Mouse (Mus musculus) bone marrow macrophage, adult 2 months (primary cell): Measurements from ENCODE around the gene Fkbp8. TPM values are rescaled to one million over a fixed set of nuclear protein-coding genes. Genes with fewer than 3 reads are reported as not detected.

Experiments used
- H3K27ac ChIP-seq: 2 replicates; pipeline ENCODE4 v1.5.1; 2012; ENCODE audit warnings: low read depth, low read length; ENCODE audit not compliant: insufficient read depth
- H3K4me1 ChIP-seq: 2 replicates; pipeline ENCODE4 v1.6.1; 2012; ENCODE audit warnings: low read length; ENCODE audit not compliant: control insufficient read depth, insufficient read depth
- H3K4me3 ChIP-seq: 2 replicates; pipeline ENCODE4 v1.5.1; 2012; ENCODE audit warnings: mild to moderate bottlenecking, low read length, moderate library complexity; ENCODE audit not compliant: insufficient read depth
- CTCF ChIP-seq: IDR thresholded peaks from 2 replicates; pipeline ENCODE4 v1.5.1; 2012; ENCODE audit warnings: low read depth, mild to moderate bottlenecking, low read length, moderate library complexity
- POLR2A ChIP-seq: IDR thresholded peaks from 2 replicates; pipeline ENCODE4 v1.6.1; 2012; ENCODE audit warnings: mild to moderate bottlenecking, low read depth, low read length, borderline replicate concordance
- polyA plus RNA-seq: library from polyadenylated mRNA; stranded (reverse); fragments of >200 nt; gene quantifications from 2 replicates; pipeline ENCODE4 v1.2.4, GENCODE M21; 2012; ENCODE audit not compliant: missing spikeins, insufficient read depth, insufficient read length

Fkbp8 gene
- polyA plus RNA-seq, 1 experiment = 163 TPM

DNA sequence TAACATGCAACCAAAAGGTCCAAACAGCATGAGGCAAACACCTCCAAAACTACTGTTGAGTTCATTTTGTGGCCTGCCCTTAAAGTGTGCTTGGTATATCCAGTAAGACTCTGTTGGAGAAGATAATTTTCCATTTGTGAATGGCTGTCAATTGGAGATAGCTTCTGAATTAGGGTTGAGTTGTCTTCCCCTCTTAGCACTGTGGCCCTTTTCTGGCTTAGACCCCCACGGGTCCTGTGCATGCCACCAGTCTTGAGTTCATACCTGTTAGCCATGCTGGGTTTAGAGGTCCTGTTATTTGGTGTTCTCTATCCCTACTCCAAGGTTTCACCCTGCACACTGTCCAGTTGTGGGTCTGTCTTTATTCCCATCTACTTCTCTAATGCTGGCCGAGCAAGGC, 15.8 kb upstream of the Fkbp8 start:
- H3K27ac ChIP-seq = peak overlapping the region; percentile 94
- peaks cover 23% of the 10 kb centered on the region for H3K4me1 ChIP-seq
- peak overlapping the region; percentile 97 for H3K4me3 ChIP-seq
- TF ChIP-seq CTCF = no peak
- TF ChIP-seq POLR2A = no peak

- Histone ChIP-seq H3K4me1 (peaks cover 23% of the 10 kb centered on the region), H3K27ac (peak overlapping the region; percentile 94)
Observed at GRCm38 (mm10) chr8:70512253-70512903, 15.1 kb upstream of the Fkbp8 start.

GRCm38 (mm10) chr8:70513441-70513840, 14.1 kb upstream of the Fkbp8 start:
- no peak for TF ChIP-seq POLR2A
- TF ChIP-seq CTCF = no peak
- Histone ChIP-seq H3K27ac (no peak overlapping the region), H3K4me3 (no peak overlapping the region), H3K4me1 (peaks cover 23% of the 10 kb centered on the region)

More at GRCm38 (mm10) chr8:70512253-70512903, 15.1 kb upstream of the Fkbp8 start:
- H3K4me3 ChIP-seq = peak overlapping the region; percentile 97; the same call in 1 of the 2 replicates
- TF ChIP-seq POLR2A (no peak), CTCF (no peak)

DNA sequence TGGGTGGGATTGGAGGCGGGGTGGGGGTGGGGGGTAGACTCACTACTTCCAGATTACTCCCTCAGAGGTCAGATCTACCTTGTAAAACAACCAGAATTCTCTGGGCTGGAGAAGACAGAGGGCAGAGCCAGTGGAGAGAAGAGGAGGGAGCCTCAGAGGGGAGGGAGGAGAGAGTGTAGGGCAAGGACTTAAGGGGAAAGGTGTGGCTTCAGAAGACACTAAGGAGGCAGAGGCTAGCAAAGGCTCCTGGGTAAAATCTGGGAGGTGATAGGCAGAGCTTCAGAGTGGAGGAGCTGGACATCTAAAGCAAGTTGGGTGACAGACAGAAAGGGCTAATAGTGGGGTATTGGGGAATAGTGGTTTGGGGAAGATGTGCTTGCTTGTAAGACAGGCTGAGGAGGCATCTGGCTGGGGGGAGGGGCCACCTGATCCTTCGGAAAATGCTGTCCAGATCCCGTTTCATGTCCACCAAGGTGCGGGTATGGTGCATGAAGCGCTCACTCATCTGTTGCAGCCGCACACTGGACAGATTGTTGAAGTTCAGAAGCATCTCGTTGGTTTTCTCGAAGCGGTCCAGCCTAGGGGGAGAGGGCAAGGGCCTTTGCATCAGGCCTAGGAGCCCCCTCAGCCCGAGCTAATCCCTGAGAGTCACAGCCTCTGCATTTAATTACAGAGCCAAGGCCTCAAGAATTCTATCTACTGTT, 9.4 kb upstream of the Fkbp8 start:
- TF ChIP-seq POLR2A = no peak
- no peak for TF ChIP-seq CTCF
- H3K4me1 ChIP-seq = peaks cover 16% of the 10 kb centered on the region
- no peak overlapping the region for H3K4me3 ChIP-seq
- no peak overlapping the region for H3K27ac ChIP-seq

GRCm38 (mm10) chr8:70519043-70519442, 8.5 kb upstream of the Fkbp8 start:
- Histone ChIP-seq H3K4me3 (no peak overlapping the region), H3K4me1 (peaks cover 15% of the 10 kb centered on the region), H3K27ac (no peak overlapping the region)
- TF ChIP-seq POLR2A = no peak
- no peak for TF ChIP-seq CTCF

- Histone ChIP-seq H3K4me3 (no peak overlapping the region), H3K27ac (no peak overlapping the region), H3K4me1 (peaks cover 15% of the 10 kb centered on the region)
- TF ChIP-seq POLR2A (no peak), CTCF (no peak)
Observed at GRCm38 (mm10) chr8:70519606-70520005, 7.9 kb upstream of the Fkbp8 start.

DNA sequence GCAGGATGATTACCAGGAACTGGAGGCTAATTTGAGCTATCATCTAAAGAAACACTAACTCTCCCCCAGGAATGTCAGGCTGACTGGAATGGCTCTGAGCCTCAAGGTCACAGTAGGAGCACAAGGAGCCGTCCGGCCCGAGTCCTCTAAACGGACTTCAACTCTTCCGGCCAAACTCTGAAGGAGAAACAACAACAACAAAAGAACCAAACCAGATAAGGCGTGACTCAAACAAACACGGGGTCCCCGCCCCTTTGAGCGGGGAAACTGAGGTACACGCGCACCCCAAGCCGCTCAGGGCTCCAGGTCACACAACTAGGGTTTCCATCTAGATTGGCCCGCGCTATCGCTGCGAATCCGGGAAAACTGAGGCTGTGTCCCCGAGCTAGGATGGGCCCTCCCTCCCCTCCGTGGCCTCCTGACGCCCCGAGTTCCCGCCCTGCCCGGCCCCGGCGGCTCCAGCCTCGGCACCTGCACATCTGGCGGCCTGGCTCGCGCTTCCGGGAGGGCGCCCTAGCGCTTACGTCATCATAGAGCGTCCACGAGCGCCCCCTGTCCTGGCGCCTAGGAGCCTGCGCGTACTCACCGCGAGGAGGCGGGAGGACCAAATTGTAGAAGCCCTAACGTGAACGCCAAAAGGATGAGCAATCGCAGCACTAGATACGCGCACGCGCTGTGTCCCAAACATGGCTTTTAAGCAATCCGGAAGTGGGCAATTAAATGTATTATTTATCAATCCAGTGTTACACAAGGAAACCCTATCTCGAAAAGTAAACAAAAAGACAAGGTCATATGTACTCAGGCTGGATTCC, 4.7 kb upstream of the Fkbp8 start:
- Histone ChIP-seq H3K4me3 (peak overlapping the region; percentile 86), H3K27ac (peak overlapping the region; percentile 83), H3K4me1 (peaks cover 20% of the 10 kb centered on the region)
- TF ChIP-seq POLR2A = 0 out of 2 replicates have a peak, but pooled peaks have one; percentile 2
- TF ChIP-seq CTCF = no peak

GRCm38 (mm10) chr8:70527111-70527511, 413 bp upstream of the Fkbp8 start:
- H3K4me3 ChIP-seq = peak overlapping the region; percentile 73
- H3K4me1 ChIP-seq = peaks cover 23% of the 10 kb centered on the region
- H3K27ac ChIP-seq = peak overlapping the region; percentile 20
- no peak for TF ChIP-seq CTCF
- TF ChIP-seq POLR2A = no peak

DNA sequence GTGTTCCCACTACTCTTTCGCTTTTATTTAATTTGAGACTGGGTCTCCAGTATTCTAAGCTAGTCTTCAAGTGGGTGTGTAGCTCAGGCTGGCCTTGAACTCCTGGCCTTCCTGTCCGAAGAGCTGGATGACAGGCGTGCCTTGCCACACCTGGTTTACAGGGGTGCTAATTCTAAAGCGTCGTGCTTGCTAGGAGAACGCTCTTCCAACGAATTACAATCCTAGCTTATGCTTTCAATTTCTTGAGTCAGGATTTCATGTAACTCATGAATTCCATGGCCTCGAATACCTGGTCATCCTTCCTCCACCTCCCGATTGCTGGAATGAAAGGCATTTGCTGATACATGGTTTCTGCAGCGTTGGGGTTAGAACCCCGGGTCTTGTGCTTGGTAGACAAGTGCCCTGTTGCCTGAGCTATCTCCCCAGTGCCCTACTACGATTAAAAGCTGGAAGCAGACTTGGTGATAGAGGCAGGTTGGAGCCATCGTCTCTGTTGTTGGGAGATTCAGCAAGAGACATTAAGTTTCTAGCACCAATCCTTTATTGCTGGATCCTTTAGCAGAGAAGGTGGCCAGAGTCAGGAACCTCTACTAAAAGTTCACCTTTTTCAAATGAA, 766 bp downstream of the Fkbp8 start:
- Histone ChIP-seq H3K27ac (peak overlapping the region; percentile 52), H3K4me1 (peaks cover 21% of the 10 kb centered on the region), H3K4me3 (peak overlapping the region; percentile 73)
- no peak for TF ChIP-seq CTCF
